Comparison of ENCODE assay signal across 10 mouse cellular contexts in genomic region chr1:153016465-153017163, GRCm38 (mm10).
DNase-seq lines count a peak whose midpoint lies in the region; ATAC-seq and TF ChIP-seq lines count a peak whose summit lies in the region.
"Had no signal": no experiment of that assay in that cellular context is flagged by ENCODE, and none has a peak within 500 bp of the region (broad histone marks: within the 10 kb centered on the region; RNA-seq: fewer than 3 reads in every experiment).

No protein-coding gene starts in this region.

- no peaks in the 10 kb centered on the region for H3K9me3 ChIP-seq in kidney, postnatal 0 days (replicated peaks; ENCODE audit: low read length)
- H3K9me3 ChIP-seq in limb, embryonic 15.5 days = no peaks in the 10 kb centered on the region
- H3K9me3 ChIP-seq: liver, embryonic 15.5 days; neural tube, embryonic 12.5 days had no signal

- no peaks in the 10 kb centered on the region for H3K27me3 ChIP-seq in kidney, postnatal 0 days (ENCODE audit: insufficient read depth, low read length)
- H3K27me3 ChIP-seq in limb, embryonic 15.5 days = no peaks in the 10 kb centered on the region
- H3K27me3 ChIP-seq: liver, embryonic 15.5 days; neural tube, embryonic 12.5 days had no signal

- H3K36me3 ChIP-seq in kidney, postnatal 0 days (ENCODE audit: insufficient read depth, low read length) = no peaks in the 10 kb centered on the region
- H3K36me3 ChIP-seq in limb, embryonic 15.5 days = no peaks in the 10 kb centered on the region
- H3K36me3 ChIP-seq: liver, embryonic 15.5 days; neural tube, embryonic 12.5 days had no signal

- ATAC-seq in kidney, postnatal 0 days (replicated peaks; ENCODE audit: low FRiP score, low read depth) = no peak
- no peak for ATAC-seq in limb, embryonic 15.5 days (ENCODE audit: insufficient number of reproducible peaks, low FRiP score, low TSS enrichment, low read depth)

- WGBS in kidney, postnatal 0 days = 53% methylated on average over 11 of the region's 11 CpGs
- 46% methylated on average over 11 of the region's 11 CpGs for WGBS in limb, embryonic 15.5 days

- no peak for TF ChIP-seq CTCF in kidney, postnatal 0 days (IDR thresholded peaks at IDR 0.05; ENCODE audit: low read depth)

- no peak overlapping the region for H3K9ac ChIP-seq in kidney, postnatal 0 days (ENCODE audit: low read depth, low read length)
- H3K9ac ChIP-seq in limb, embryonic 15.5 days = no peak overlapping the region
- H3K9ac ChIP-seq: liver, embryonic 15.5 days; neural tube, embryonic 12.5 days had no signal

- no peak overlapping the region for H3K4me3 ChIP-seq in kidney, postnatal 0 days (replicated peaks; ENCODE audit: low read depth, low read length)
- H3K4me3 ChIP-seq in limb, embryonic 15.5 days = no peak overlapping the region
- H3K4me3 ChIP-seq: liver, embryonic 15.5 days; neural tube, embryonic 12.5 days had no signal

- no peak overlapping the region for H3K4me2 ChIP-seq in kidney, postnatal 0 days (ENCODE audit: low read length)
- H3K4me2 ChIP-seq in limb, embryonic 15.5 days = no peak overlapping the region
- H3K4me2 ChIP-seq: liver, embryonic 15.5 days; neural tube, embryonic 12.5 days had no signal

- H3K4me1 ChIP-seq in kidney, postnatal 0 days (replicated peaks; ENCODE audit: insufficient read depth, low read length) = peaks cover 9% of the 10 kb centered on the region
- H3K4me1 ChIP-seq in limb, embryonic 15.5 days = peaks cover 20% of the 10 kb centered on the region

- H3K27ac ChIP-seq in kidney, postnatal 0 days = no peak overlapping the region
- 0 out of 2 replicates have a peak overlapping the region, but pooled peaks have one; percentile 17 for H3K27ac ChIP-seq in limb, embryonic 15.5 days
- H3K27ac ChIP-seq: liver, embryonic 15.5 days; neural tube, embryonic 12.5 days had no signal

- DNase-seq in cerebellum, postnatal 10 days = peak; percentile 71 to 81
- no peak for DNase-seq in cerebellum, adult 9-10 months
- DNase-seq in kidney, postnatal 0 days (ENCODE audit: low spot score) = peak; percentile 28
- DNase-seq in kidney, postnatal 36 days = no peak
- DNase-seq in brain, adult 2 months (ENCODE audit: low read depth, low spot score) = peak; percentile 44
- DNase-seq in spleen, postnatal 4 days (ENCODE audit: low spot score in 2 of 2) = no peak
- DNase-seq in layer of hippocampus, postnatal 10 days (ENCODE audit: low spot score in 2 of 2) = no peak

Comparison
In these comparisons a context has a peak if more than half of its experiments do, and no peak if none do; other contexts are left out.
1. DNase-seq: peak in cerebellum, postnatal 10 days (2 of 2), kidney, postnatal 0 days (single experiment) and brain, adult 2 months (single experiment); none in cerebellum, adult 9-10 months (single experiment), kidney, postnatal 36 days (0 of 2), spleen, postnatal 4 days (0 of 2) and layer of hippocampus, postnatal 10 days (0 of 2).